ENCODE assay signal across 17 mouse cellular contexts in the genomic region with DNA sequence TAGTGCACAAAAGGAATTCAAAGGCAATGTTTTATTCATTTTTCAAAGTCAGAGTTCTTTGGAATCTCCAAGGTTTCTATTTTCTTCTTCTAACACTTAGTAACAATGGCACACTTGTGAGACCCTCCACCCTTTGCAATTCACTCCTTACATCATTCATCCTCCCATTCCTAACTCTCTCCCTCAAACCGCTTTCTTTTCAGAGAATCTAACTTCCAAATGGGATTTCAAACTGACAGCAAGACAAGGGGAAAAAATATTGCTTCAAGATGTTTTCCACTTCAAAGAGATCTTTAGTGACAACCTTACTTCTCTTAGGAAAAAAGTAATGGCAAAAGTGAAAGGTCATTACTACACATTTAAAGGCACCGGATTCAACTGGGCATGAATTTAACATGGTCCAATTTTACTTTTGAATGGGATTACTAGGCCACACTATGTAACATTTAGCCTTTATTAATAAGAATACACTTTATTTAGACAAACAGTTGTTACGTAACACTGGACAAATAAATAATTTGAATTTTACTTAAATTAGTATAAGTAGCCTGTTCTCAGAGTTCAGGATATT.
DNase-seq lines count a peak whose midpoint lies in the region; ATAC-seq lines count a peak whose summit lies in the region.
"Had no signal": no experiment of that assay in that cellular context is flagged by ENCODE, and none has a peak within 500 bp of the region (broad histone marks: within the 10 kb centered on the region; RNA-seq: fewer than 3 reads in every experiment).

No protein-coding gene starts in this region.

- no peak overlapping the region for H3K4me2 ChIP-seq in forebrain, embryonic 11.5 days (ENCODE audit: low read depth, low read length, severe bottlenecking)
- H3K4me2 ChIP-seq in forebrain, embryonic 13.5 days = no peak overlapping the region
- H3K4me2 ChIP-seq in midbrain, embryonic 12.5 days (replicated peaks) = no peak overlapping the region
- H3K4me2 ChIP-seq in midbrain, embryonic 16.5 days (ENCODE audit: low read length) = no peak overlapping the region
- H3K4me2 ChIP-seq in midbrain, embryonic 14.5 days (ENCODE audit: low read length) = no peak overlapping the region
- H3K4me2 ChIP-seq: embryonic facial prominence, embryonic 15.5 days had no signal

- H3K9me3 ChIP-seq in forebrain, embryonic 11.5 days (ENCODE audit: control insufficient read depth, low read length) = no peaks in the 10 kb centered on the region
- H3K9me3 ChIP-seq in forebrain, embryonic 13.5 days (replicated peaks) = no peaks in the 10 kb centered on the region
- no peaks in the 10 kb centered on the region for H3K9me3 ChIP-seq in midbrain, embryonic 12.5 days
- no peaks in the 10 kb centered on the region for H3K9me3 ChIP-seq in midbrain, embryonic 16.5 days (replicated peaks; ENCODE audit: control insufficient read depth, low read length, poor library complexity, severe bottlenecking)
- H3K9me3 ChIP-seq in midbrain, embryonic 14.5 days (ENCODE audit: control insufficient read depth, low read length) = no peaks in the 10 kb centered on the region
- H3K9me3 ChIP-seq: embryonic facial prominence, embryonic 15.5 days had no signal

- no peaks in the 10 kb centered on the region for H3K36me3 ChIP-seq in forebrain, embryonic 11.5 days (ENCODE audit: control insufficient read depth, insufficient read depth, low read length)
- no peaks in the 10 kb centered on the region for H3K36me3 ChIP-seq in forebrain, embryonic 13.5 days (ENCODE audit: poor library complexity, severe bottlenecking)
- H3K36me3 ChIP-seq in midbrain, embryonic 12.5 days = no peaks in the 10 kb centered on the region
- no peaks in the 10 kb centered on the region for H3K36me3 ChIP-seq in midbrain, embryonic 16.5 days (ENCODE audit: control insufficient read depth, insufficient read depth, low read length)
- H3K36me3 ChIP-seq in midbrain, embryonic 14.5 days (ENCODE audit: control insufficient read depth, insufficient read depth, low read length) = no peaks in the 10 kb centered on the region
- H3K36me3 ChIP-seq: embryonic facial prominence, embryonic 15.5 days had no signal

- WGBS in forebrain, embryonic 11.5 days = 26% methylated on average over 3 of the region's 3 CpGs
- 18% methylated on average over 3 of the region's 3 CpGs for WGBS in forebrain, embryonic 13.5 days
- WGBS in midbrain, embryonic 12.5 days = 14% methylated on average over 3 of the region's 3 CpGs
- WGBS in midbrain, embryonic 16.5 days = 13% methylated on average over 3 of the region's 3 CpGs
- 6% methylated on average over 3 of the region's 3 CpGs for WGBS in midbrain, embryonic 14.5 days

- ATAC-seq in forebrain, embryonic 11.5 days (replicated peaks; ENCODE audit: low FRiP score) = peak; percentile 78
- no peak for ATAC-seq in forebrain, embryonic 13.5 days
- ATAC-seq in midbrain, embryonic 12.5 days (ENCODE audit: low FRiP score, low read depth) = peak; percentile 83
- no peak for ATAC-seq in midbrain, embryonic 16.5 days
- ATAC-seq in midbrain, embryonic 14.5 days (ENCODE audit: low FRiP score, low TSS enrichment) = peak; percentile 64

- no peak overlapping the region for H3K4me3 ChIP-seq in forebrain, embryonic 11.5 days (ENCODE audit: low read depth, low read length)
- no peak overlapping the region for H3K4me3 ChIP-seq in forebrain, embryonic 13.5 days
- no peak overlapping the region for H3K4me3 ChIP-seq in midbrain, embryonic 12.5 days
- H3K4me3 ChIP-seq in midbrain, embryonic 16.5 days (ENCODE audit: low read depth, low read length) = no peak overlapping the region
- H3K4me3 ChIP-seq in midbrain, embryonic 14.5 days (replicated peaks; ENCODE audit: low read depth, low read length) = no peak overlapping the region
- H3K4me3 ChIP-seq: embryonic facial prominence, embryonic 15.5 days had no signal

- H3K4me1 ChIP-seq in forebrain, embryonic 11.5 days (replicated peaks; ENCODE audit: control insufficient read depth, insufficient read depth, low read length) = no peaks in the 10 kb centered on the region
- no peaks in the 10 kb centered on the region; the same call in 1 of the 2 replicates for H3K4me1 ChIP-seq in forebrain, embryonic 13.5 days
- peaks cover 3% of the 10 kb centered on the region; the same call in 1 of the 2 replicates for H3K4me1 ChIP-seq in midbrain, embryonic 12.5 days
- H3K4me1 ChIP-seq in midbrain, embryonic 16.5 days (ENCODE audit: control insufficient read depth, insufficient read depth, low read length) = no peaks in the 10 kb centered on the region
- H3K4me1 ChIP-seq in midbrain, embryonic 14.5 days (ENCODE audit: control insufficient read depth, insufficient read depth, low read length) = no peaks in the 10 kb centered on the region
- H3K4me1 ChIP-seq: embryonic facial prominence, embryonic 15.5 days had no signal

- no peak overlapping the region for H3K27ac ChIP-seq in forebrain, embryonic 11.5 days (ENCODE audit: low read depth, low read length)
- H3K27ac ChIP-seq in forebrain, embryonic 13.5 days = no peak overlapping the region
- H3K27ac ChIP-seq in midbrain, embryonic 12.5 days (replicated peaks) = no peak overlapping the region
- H3K27ac ChIP-seq in midbrain, embryonic 16.5 days (ENCODE audit: low read length) = no peak overlapping the region
- no peak overlapping the region for H3K27ac ChIP-seq in midbrain, embryonic 14.5 days (replicated peaks; ENCODE audit: low read depth, low read length)
- H3K27ac ChIP-seq: embryonic facial prominence, embryonic 15.5 days had no signal

- H3K27me3 ChIP-seq in forebrain, embryonic 11.5 days (ENCODE audit: control insufficient read depth, insufficient read depth, low read length) = peaks cover 2% of the 10 kb centered on the region; the same call in 1 of the 2 replicates
- H3K27me3 ChIP-seq in forebrain, embryonic 13.5 days = no peaks in the 10 kb centered on the region
- H3K27me3 ChIP-seq in midbrain, embryonic 12.5 days = peaks cover 4% of the 10 kb centered on the region
- no peaks in the 10 kb centered on the region for H3K27me3 ChIP-seq in midbrain, embryonic 16.5 days (ENCODE audit: control insufficient read depth, insufficient read depth, low read depth, low read length)
- H3K27me3 ChIP-seq in midbrain, embryonic 14.5 days (ENCODE audit: control insufficient read depth, insufficient read depth, low read length) = no peaks in the 10 kb centered on the region
- H3K27me3 ChIP-seq: embryonic facial prominence, embryonic 15.5 days had no signal

- DNase-seq in forebrain, embryonic 11.5 days (ENCODE audit: low spot score) = no peak
- DNase-seq in embryo, embryonic 11 days = peak; percentile 60
- DNase-seq in midbrain, embryonic 14.5 days = peak; percentile 32
- no peak for DNase-seq in layer of hippocampus, postnatal 36 days
- no peak for DNase-seq in heart, adult 11 months
- DNase-seq: adrenal gland, postnatal 14 days; cerebellum, adult 8-10 months; gastrocnemius, postnatal 36 days; kidney, adult 2 months; kidney, postnatal 10 days; lung, postnatal 4 days; right cerebral cortex, postnatal 25 days; spleen, adult 18-20 months had no signal

- H3K9ac ChIP-seq in forebrain, embryonic 11.5 days (ENCODE audit: low read length) = no peak overlapping the region
- no peak overlapping the region for H3K9ac ChIP-seq in forebrain, embryonic 13.5 days
- no peak overlapping the region for H3K9ac ChIP-seq in midbrain, embryonic 12.5 days (replicated peaks)
- no peak overlapping the region for H3K9ac ChIP-seq in midbrain, embryonic 16.5 days (ENCODE audit: low read depth, low read length)
- no peak overlapping the region for H3K9ac ChIP-seq in midbrain, embryonic 14.5 days (replicated peaks; ENCODE audit: low read length)
- H3K9ac ChIP-seq: embryonic facial prominence, embryonic 15.5 days had no signal

Comparison
In these comparisons a context has a peak if more than half of its experiments do, and no peak if none do; other contexts are left out.
1. ATAC-seq: peak in forebrain, embryonic 11.5 days (single experiment), midbrain, embryonic 12.5 days (single experiment) and midbrain, embryonic 14.5 days (single experiment); none in forebrain, embryonic 13.5 days (single experiment) and midbrain, embryonic 16.5 days (single experiment).
2. DNase-seq: peak in embryo, embryonic 11 days (single experiment) and midbrain, embryonic 14.5 days (single experiment); none in forebrain, embryonic 11.5 days (single experiment), layer of hippocampus, postnatal 36 days (0 of 2) and heart, adult 11 months (single experiment).